Mouse (Mus musculus) ES-Bruce4 (cell line): ENCODE measurements at regions not wholly inside any gene's neighbourhood (a gene's known extent, or its start where the extent isn't known, plus 50 kb on each side); places are given as distances from the start of the nearest gene placed in this dataset.

ENCODE experiments used
- H3K27ac ChIP-seq: 2 replicates; pipeline ENCODE4 v1.5.1; 2012; ENCODE audit warnings: low read length, inconsistent platforms; ENCODE audit not compliant: insufficient read depth
- H3K27me3 ChIP-seq: 2 replicates; pipeline ENCODE4 v1.6.1; 2012; ENCODE audit warnings: mild to moderate bottlenecking, low read length, inconsistent platforms; ENCODE audit not compliant: control insufficient read depth, poor library complexity, insufficient read depth, severe bottlenecking
- H3K36me3 ChIP-seq: 2 replicates; pipeline ENCODE4 v1.6.1; 2012; ENCODE audit warnings: inconsistent platforms, mild to moderate bottlenecking, low read length, moderate library complexity; ENCODE audit not compliant: control insufficient read depth, poor library complexity, insufficient read depth, severe bottlenecking
- H3K4me1 ChIP-seq: one replicate; pipeline ENCODE4 v1.8.1; 2011; ENCODE audit warnings: low read length; ENCODE audit not compliant: control insufficient read depth, insufficient read depth
- H3K4me3 ChIP-seq: 2 replicates; pipeline ENCODE4 v1.5.1; 2011; ENCODE audit warnings: low read depth, mild to moderate bottlenecking, low read length
- H3K9ac ChIP-seq: 2 replicates; pipeline ENCODE4 v1.6.1; 2012; ENCODE audit warnings: low read depth, mild to moderate bottlenecking, inconsistent platforms; ENCODE audit not compliant: poor library complexity, severe bottlenecking
- H3K9me3 ChIP-seq: replicated peaks from 2 replicates; pipeline ENCODE4 v1.6.1; 2012; ENCODE audit warnings: mild to moderate bottlenecking, low read length, inconsistent platforms; ENCODE audit not compliant: control insufficient read depth, poor library complexity, insufficient read depth, severe bottlenecking
- CTCF ChIP-seq: IDR thresholded peaks from one replicate; pipeline ENCODE4 v1.8.1; 2011; ENCODE audit warnings: low read depth, low read length
- EP300 ChIP-seq: IDR thresholded peaks from 2 replicates; pipeline ENCODE4 v1.6.1; 2011; ENCODE audit warnings: low read depth, low read length; ENCODE audit not compliant: insufficient read depth
- POLR2A ChIP-seq: IDR thresholded peaks from one replicate; pipeline ENCODE4 v1.8.1; 2011; ENCODE audit warnings: low read length; ENCODE audit not compliant: insufficient read depth

DNA sequence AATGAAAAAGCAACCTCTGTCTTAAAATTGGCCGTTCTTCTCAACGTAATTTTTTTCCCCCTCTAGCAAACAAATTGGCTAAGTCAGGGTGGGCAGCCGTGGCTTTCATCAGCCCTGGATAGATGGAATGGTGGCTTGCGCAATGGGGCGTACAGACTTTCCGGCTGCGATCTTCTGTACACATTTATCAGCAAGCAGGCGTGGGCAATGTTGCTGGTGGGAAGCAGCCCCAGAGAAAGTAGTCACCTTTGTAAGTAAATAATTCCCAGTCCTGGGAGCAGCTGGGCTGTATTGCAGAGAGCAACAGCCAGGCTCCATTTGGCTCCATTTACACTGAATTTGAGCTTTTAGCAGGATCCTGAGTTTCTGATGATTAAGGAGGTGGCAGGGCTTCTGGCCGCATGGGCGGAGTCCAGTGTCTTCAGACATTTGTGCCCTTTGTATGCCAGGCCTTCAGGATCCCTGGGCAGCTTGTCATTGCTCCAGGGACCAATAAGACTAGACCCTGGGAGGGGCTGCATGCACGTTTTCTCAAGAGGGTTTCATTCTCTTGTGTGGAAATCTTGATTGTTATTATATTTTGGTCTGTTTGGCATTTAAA lies 187.9 kb downstream of the Stim2 start:
- H3K9ac ChIP-seq, result no peak overlapping the region
- no peak overlapping the region for H3K4me3 ChIP-seq
- H3K4me1 ChIP-seq, result no peaks in the 10 kb centered on the region
- no peaks in the 10 kb centered on the region for H3K36me3 ChIP-seq
- TF ChIP-seq CTCF, result no peak
- TF ChIP-seq POLR2A, result no peak
- TF ChIP-seq EP300, result no peak
- H3K27me3 ChIP-seq, result no peaks in the 10 kb centered on the region
- no peak overlapping the region for H3K27ac ChIP-seq
- H3K9me3 ChIP-seq, result no peaks in the 10 kb centered on the region

DNA sequence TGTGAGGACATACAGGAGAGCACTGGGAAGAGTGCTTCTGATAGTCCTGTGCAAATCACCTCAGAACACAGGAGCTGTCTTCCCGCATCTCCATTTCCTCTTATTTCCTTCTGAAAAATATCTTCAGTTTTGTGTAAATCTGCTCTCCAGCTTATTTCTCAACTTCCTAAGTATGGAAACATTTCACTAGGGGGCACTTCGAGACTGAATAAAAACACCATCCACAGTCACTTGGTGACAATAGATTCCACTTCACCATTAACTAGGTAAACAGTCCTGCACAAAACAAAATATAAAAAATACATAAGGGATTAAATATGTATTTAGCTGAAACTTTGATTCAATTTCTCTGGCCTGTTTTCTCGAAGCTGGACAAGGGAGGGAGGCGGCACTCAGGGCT lies 193.4 kb downstream of the Stim2 start:
- Histone ChIP-seq H3K9ac (no peak overlapping the region), H3K4me1 (no peaks in the 10 kb centered on the region), H3K9me3 (no peaks in the 10 kb centered on the region), H3K4me3 (no peak overlapping the region), H3K36me3 (no peaks in the 10 kb centered on the region), H3K27ac (no peak overlapping the region), H3K27me3 (no peaks in the 10 kb centered on the region)
- TF ChIP-seq POLR2A, result no peak

- no peak overlapping the region for H3K27ac ChIP-seq
- no peaks in the 10 kb centered on the region for H3K4me1 ChIP-seq
- no peak overlapping the region for H3K4me3 ChIP-seq
- TF ChIP-seq CTCF, result no peak
- no peak for TF ChIP-seq EP300
- TF ChIP-seq POLR2A, result no peak
- no peak overlapping the region for H3K9ac ChIP-seq
- no peaks in the 10 kb centered on the region for H3K36me3 ChIP-seq
- no peaks in the 10 kb centered on the region for H3K27me3 ChIP-seq
- no peaks in the 10 kb centered on the region for H3K9me3 ChIP-seq
These were observed 196.5 kb downstream of the Stim2 start for GRCm38 (mm10) chr5:54194846-54195245.

DNA sequence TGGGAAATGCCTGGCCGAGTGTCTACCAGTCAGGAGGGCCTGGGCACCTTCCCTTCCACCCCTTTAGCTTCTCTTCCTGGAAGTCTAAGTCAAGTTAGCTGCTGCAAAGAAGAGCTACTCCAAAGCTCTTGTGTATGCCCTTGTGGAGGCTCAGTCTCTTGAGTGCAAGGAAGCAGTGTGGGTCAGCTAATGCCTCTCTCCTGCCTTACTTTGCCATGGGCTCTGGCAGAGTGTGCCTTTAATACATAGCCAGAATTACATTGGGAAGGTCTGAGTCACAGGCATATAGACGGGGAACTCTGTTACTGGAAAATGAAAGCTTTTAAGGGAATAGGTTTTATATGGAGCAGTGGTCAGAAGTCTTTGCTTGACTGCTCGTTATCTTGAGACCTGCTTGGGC lies 201.7 kb downstream of the Stim2 start:
- H3K4me3 ChIP-seq, result no peak overlapping the region
- no peaks in the 10 kb centered on the region for H3K27me3 ChIP-seq
- H3K27ac ChIP-seq, result no peak overlapping the region
- TF ChIP-seq EP300 (no peak), CTCF (no peak)
- no peaks in the 10 kb centered on the region for H3K4me1 ChIP-seq
- no peaks in the 10 kb centered on the region for H3K9me3 ChIP-seq
- no peaks in the 10 kb centered on the region for H3K36me3 ChIP-seq
- H3K9ac ChIP-seq, result no peak overlapping the region

DNA sequence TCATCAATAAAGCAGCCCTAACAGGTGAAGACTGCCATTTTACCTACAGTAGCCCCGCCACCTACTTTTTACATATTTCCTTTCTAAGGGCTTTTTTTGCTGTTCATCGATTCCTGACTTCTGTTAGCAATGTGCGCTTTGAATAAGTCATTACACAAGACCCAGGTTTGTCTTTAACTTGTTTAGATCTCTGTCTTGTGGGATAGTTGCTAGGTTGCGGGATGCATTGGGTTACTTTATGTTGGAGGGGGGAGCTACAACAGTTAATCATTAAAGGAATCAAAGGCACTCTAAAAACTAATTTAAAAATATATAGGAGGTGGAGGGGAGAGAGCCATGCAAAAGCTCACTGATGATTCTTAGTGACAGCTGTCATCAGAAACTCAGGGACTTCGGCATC lies 202.3 kb downstream of the Stim2 start:
- no peaks in the 10 kb centered on the region for H3K27me3 ChIP-seq
- H3K4me1 ChIP-seq, result no peaks in the 10 kb centered on the region
- TF ChIP-seq EP300 (no peak), POLR2A (no peak), CTCF (no peak)
- H3K4me3 ChIP-seq, result no peak overlapping the region
- H3K9me3 ChIP-seq, result no peaks in the 10 kb centered on the region
- no peak overlapping the region for H3K9ac ChIP-seq
- H3K36me3 ChIP-seq, result no peaks in the 10 kb centered on the region
- H3K27ac ChIP-seq, result no peak overlapping the region

DNA sequence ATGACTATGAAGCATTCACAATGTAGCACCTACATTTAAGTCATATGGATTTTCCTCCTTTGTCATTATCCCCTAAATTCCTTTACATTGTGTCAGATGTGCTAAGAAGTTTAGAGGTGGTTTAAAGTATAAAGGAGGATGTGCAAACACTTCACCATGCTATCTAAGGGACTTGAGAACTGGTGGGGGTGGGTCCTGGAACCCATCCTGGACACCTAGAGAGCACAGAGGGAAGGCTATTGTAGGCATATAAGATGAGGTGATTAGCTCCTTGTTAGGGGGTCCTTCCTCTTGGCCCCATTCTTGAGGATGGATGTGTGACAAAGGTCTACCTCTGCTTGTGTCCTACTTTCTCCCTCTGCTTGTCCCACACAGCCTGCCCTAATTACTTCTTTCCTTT lies 213.2 kb downstream of the Stim2 start:
- H3K4me1 ChIP-seq, result peaks cover 2% of the 10 kb centered on the region
- peaks cover 5% of the 10 kb centered on the region for H3K9me3 ChIP-seq
- no peak overlapping the region for H3K4me3 ChIP-seq
- no peaks in the 10 kb centered on the region for H3K27me3 ChIP-seq
- no peak overlapping the region for H3K27ac ChIP-seq
- TF ChIP-seq CTCF (no peak), EP300 (no peak), POLR2A (no peak)
- no peak overlapping the region for H3K9ac ChIP-seq
- H3K36me3 ChIP-seq, result no peaks in the 10 kb centered on the region
